9 mouse cellular contexts compared by ENCODE assay signal in genomic region chr8:110722414-110723011, GRCm38 (mm10). TPM values are rescaled to one million over a fixed set of nuclear protein-coding genes. Genes with fewer than 3 reads are reported as not detected.
DNase-seq lines count a peak whose midpoint lies in the region; ATAC-seq and TF ChIP-seq lines count a peak whose summit lies in the region.
"Had no signal": no experiment of that assay in that cellular context is flagged by ENCODE, and none has a peak within 500 bp of the region (broad histone marks: within the 10 kb centered on the region; RNA-seq: fewer than 3 reads in every experiment).

No protein-coding gene starts in this region.

- ATAC-seq in liver, embryonic 13.5 days (ENCODE audit: low read depth): no peak

- 82% methylated on average over 11 of the region's 11 CpGs for WGBS in thymus, adult 2 months
- WGBS in liver, embryonic 13.5 days (ENCODE audit: insufficient replicate concordance): 54% methylated on average over 11 of the region's 11 CpGs

- H3K4me3 ChIP-seq in thymus, adult 2 months (ENCODE audit: control insufficient read depth, insufficient read depth, low read length): 0 out of 2 replicates have a peak overlapping the region, but pooled peaks have one; percentile 34
- peak overlapping the region; percentile 61 for H3K4me3 ChIP-seq in liver, embryonic 13.5 days (replicated peaks)

- no peak overlapping the region for H3K27ac ChIP-seq in thymus, adult 2 months (ENCODE audit: control insufficient read depth, insufficient read depth, low read length)
- H3K27ac ChIP-seq in liver, embryonic 13.5 days: no peak overlapping the region

- H3K27me3 ChIP-seq in thymus, adult 2 months (ENCODE audit: control insufficient read depth, insufficient read depth, low read length): no peaks in the 10 kb centered on the region; the same call in 1 of the 2 replicates
- peaks cover 52% of the 10 kb centered on the region for H3K27me3 ChIP-seq in liver, embryonic 13.5 days

- no peak for TF ChIP-seq CTCF in thymus, adult 2 months (IDR thresholded peaks at IDR 0.05; ENCODE audit: borderline replicate concordance, control insufficient read depth, extremely low read depth, insufficient read depth, low read length, poor library complexity)

- peaks cover 24% of the 10 kb centered on the region for H3K4me1 ChIP-seq in thymus, adult 2 months (replicated peaks; ENCODE audit: control insufficient read depth, insufficient read depth, low read length)
- peaks cover 52% of the 10 kb centered on the region for H3K4me1 ChIP-seq in liver, embryonic 13.5 days (replicated peaks)

- peak overlapping the region; percentile 47 for H3K9ac ChIP-seq in liver, embryonic 13.5 days

- TF ChIP-seq POLR2A in thymus, adult 2 months (IDR thresholded peaks at IDR 0.05; ENCODE audit: control insufficient read depth, extremely low read depth, insufficient read depth, low read length, poor library complexity): no peak

- DNase-seq in heart, adult 11 months: peak; percentile 91
- no peak for DNase-seq in heart, postnatal 4 days
- DNase-seq in thymus, adult 2 months: no peak
- DNase-seq in thymus, postnatal 10 days (ENCODE audit: low spot score in 2 of 2): no peak
- DNase-seq in liver, embryonic 13.5 days: no peak
- DNase-seq in embryo, embryonic 11 days: no peak
- DNase-seq in embryo, embryonic 9.5 days (ENCODE audit: extremely low spot score): no peak
- DNase-seq in adipocyte (ENCODE audit: low spot score): no peak
- DNase-seq: B cell, adult 2 months had no signal

- H3K36me3 ChIP-seq in thymus, adult 2 months (ENCODE audit: control insufficient read depth, insufficient read depth, low read length): no peaks in the 10 kb centered on the region
- H3K36me3 ChIP-seq in liver, embryonic 13.5 days: no peaks in the 10 kb centered on the region

- H3K4me2 ChIP-seq in liver, embryonic 13.5 days: peak overlapping the region; percentile 71

- H3K9me3 ChIP-seq in liver, embryonic 13.5 days (replicated peaks): no peaks in the 10 kb centered on the region

RNA-seq across cellular contexts. Expression of gene Mtss1l, which starts 1.2 kb away (rescaled TPM):
- total RNA-seq in heart, postnatal 4 days (2021): 10 to 100 TPM; 50.6 to 61.0 TPM
- 38.7 and 43.6 TPM in 2 replicates for polyA plus RNA-seq in thymus, adult 2 months (2012; rRNA removed)
- polyA plus RNA-seq in liver, embryonic 13.5 days (2015; fragmentation: Nextera tagmentation; extraction: Ambion mirVana): 0.75 and 0.89 TPM in 2 replicates

Comparison
In these comparisons a context has a peak if more than half of its experiments do, and no peak if none do; other contexts are left out.
1. RNA of gene Mtss1l, which starts 1.2 kb away (polyA plus RNA-seq): 38.7 to 43.6 TPM in thymus, adult 2 months; 0.75 to 0.89 TPM in liver, embryonic 13.5 days; every median in the first group is over 10 times any median in the second.